Mouse (Mus musculus): ENCODE measurements around the gene Nop9. TPM values are rescaled to one million over a fixed set of nuclear protein-coding genes. Genes with fewer than 3 reads are reported as not detected.

Gene Nop9
- polyA plus RNA-seq, 2 experiments from 2014 or later, result 6.0 to 8.2 TPM

GRCm38 (mm10) chr14:55730116-55730515, 15.4 kb upstream of the Nop9 start:
- no peak for ATAC-seq

- ATAC-seq, result no peak
Measured at GRCm38 (mm10) chr14:55730531-55731032, 14.9 kb upstream of the Nop9 start.

GRCm38 (mm10) chr14:55733889-55734288, 11.6 kb upstream of the Nop9 start:
- ATAC-seq, result no peak

DNA sequence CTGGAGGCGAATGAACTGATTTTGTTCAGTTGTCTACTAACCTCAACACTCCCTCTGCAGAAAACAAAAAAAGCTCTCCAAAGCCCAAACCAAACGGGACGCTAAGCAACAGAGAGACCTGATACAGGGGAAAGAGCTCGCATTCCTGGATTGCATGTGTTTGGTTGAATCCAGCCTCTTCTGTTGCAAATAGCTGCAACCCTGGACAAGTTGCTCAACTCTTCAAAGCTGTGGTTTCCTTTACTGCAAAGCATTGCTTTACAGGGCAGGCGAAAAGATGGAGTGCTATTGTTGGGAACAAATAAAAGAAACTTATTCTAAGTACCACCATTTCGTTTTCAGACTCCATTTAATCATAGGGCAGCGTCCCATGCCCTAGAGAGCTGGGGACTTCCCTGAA, 10.6 kb upstream of the Nop9 start:
- ATAC-seq, result no peak

GRCm38 (mm10) chr14:55735334-55735733, 10.2 kb upstream of the Nop9 start:
- no peak for ATAC-seq

DNA sequence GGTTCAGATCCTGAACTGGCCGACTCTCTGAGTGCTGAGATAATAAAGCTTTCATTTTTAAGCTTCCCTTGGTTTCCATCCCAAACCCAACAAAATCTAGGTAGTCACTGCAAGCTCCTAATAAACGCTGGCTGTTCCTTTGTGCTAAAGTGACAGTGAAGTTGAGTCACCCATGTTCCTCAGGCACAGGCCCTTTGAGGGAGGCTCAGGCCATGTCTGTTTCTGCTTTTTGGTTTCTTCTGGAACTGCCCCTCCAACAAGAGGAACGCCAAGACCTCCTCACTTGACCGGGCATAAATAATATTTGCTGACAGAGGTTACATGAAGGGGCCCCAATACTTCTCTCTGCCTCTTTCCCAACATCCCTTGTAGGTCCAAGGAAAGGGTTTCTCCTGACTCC, 9.7 kb upstream of the Nop9 start:
- no peak for ATAC-seq

- no peak for ATAC-seq
Measured at GRCm38 (mm10) chr14:55737086-55737687, 8.3 kb upstream of the Nop9 start.

GRCm38 (mm10) chr14:55743711-55744110, 1.8 kb upstream of the Nop9 start:
- peak; percentile 65 for ATAC-seq

DNA sequence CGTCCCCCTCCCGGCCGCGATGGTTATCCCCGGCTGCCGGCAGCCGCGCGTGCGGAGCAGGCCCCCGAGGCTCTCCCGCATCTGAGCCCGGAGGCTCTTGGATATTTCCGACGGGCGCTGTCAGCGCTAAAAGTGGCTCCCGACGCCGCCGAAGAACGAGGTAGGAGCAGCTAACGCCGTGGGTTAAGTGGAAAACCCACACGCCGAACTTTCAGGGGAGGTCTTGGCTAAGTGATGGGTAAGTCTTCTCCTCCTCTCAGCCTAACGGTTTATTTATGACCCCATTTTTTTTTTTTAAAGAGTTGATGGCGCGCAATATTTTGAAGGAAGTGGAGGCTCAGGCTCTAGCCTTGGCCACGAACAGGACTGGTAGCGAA, 356 bp downstream of the Nop9 start:
- peak; percentile 33 for ATAC-seq

DNA sequence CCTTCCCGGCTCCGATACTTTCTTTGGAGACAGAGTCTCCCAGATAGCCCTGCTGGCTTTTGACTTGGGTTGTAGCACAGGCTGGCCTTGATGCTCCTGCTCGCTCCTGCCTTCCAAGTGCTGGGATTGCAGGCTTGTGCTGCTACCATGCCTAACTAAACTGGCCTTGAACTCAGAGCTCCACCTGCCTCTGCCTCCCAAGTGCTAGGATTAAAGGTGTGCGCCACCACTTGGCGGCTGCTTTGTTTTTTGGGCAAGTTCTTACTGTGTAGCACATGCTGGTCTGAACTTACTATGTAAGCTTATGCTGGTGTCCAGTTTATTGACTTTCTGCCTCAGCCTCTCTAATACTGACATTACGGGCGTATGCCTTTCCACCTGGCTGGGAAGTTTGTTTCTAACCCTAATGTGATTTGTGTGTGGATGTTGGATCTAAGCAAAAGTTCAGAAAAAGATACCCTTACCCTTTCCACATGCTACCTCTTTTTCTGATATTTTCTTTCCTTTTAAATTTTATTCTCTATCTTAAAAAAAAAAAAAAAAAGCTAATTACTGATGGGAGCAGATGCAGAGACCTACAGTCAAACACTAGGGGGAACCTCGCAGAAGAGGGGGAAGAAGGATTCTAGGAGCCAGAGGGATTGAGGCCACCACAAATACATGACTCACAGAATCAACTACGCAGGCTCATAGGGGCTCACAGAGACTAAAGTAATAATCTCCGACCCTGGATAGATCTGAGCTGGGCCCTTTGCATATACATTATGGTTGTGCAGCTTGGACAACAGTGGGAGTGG, 1.8 kb downstream of the Nop9 start:
- ATAC-seq, result no peak

DNA sequence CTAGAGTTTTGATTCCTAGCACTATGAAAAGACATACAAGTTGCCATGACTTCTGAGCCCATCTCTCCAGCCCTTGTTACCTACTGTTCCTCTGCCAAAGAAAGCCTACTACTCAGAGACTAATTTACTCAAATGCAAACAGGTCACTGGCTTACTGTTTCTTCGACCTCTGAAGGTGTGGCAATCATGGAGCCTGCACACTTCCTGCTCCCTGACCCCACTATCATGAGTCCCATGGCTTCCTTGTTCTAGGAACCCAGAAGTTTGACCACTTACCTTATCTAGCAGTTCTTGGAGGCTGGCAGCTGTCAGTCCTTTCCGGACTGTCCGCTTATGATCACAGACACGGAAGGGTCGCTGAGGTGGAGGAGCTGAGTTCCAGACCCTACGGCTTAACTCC, 12.1 kb downstream of the Nop9 start:
- ATAC-seq, result no peak

DNA sequence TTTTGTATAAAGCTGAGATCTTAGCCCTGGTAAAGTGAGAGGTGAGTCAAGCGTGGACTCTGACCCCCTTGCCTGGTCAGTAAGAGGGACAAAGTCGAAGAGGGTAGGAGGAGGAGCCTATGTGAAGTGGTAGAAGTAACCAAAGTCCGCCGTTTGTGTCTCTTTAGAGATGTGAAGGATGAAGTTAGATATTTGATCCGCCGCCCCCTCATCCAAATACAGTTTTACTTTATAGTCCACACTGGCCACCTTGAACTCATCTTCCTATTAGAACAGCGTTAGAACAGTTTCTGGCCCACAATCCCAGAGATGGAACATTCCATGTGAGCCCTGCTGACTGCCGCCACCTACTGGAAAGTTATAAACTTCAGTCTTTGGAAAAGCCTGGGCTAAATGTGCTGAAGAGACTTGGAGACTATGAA, 12.9 kb downstream of the Nop9 start, which contains the start of gene Cideb:
Cideb (minus strand) TSS at position 96 of the 422 bp plus-strand sequence.
- no peak for ATAC-seq

DNA sequence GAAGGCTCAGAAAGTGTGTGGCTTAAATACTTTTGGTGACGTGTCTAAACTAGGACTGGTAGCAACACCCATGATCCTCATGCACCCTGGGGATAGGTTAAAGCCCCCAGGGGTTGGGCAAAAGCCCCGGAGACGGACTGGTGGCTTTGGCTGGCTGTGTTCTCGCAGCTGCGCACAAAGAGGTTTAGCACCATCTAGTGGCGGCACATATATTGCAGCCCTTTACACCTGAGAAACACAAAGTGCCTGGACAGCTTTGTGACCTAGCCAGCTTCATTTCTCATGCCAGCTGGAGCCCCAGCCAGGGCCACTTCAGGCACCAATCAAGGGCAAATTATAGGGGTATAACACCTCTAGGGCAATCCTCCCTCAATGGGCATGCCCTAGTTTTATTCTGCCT, 14.7 kb downstream of the Nop9 start:
- ATAC-seq, result peak; percentile 53

DNA sequence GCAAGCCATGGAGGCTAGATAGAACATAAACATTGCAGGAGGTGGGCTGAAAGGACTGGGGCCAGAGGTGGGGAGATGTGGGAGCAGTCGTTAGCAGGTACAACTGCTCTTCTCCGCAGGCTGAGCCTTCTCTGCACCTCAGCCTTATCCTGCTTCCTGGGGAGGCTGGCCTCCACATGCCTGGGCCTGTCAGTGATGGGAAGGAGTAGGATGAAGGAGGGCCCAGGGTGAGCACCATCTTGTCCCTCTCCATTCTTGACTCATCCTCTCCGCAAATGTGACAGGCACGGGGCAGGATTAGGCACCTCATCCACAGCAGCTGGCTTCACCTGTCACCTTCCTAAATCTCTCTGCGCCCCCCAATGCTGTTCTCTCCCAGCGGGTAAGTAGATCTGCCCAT, 15.7 kb downstream of the Nop9 start, which contains the start of gene Ltb4r2:
Ltb4r2 (plus strand) TSS at position 266 of the 400 bp plus-strand sequence.
- ATAC-seq, result no peak

GRCm38 (mm10) chr14:55762001-55762821, 16.7 kb downstream of the Nop9 start:
- ATAC-seq, result no peak

GRCm38 (mm10) chr14:55763166-55763565, 17.7 kb downstream of the Nop9 start:
- no peak for ATAC-seq

DNA sequence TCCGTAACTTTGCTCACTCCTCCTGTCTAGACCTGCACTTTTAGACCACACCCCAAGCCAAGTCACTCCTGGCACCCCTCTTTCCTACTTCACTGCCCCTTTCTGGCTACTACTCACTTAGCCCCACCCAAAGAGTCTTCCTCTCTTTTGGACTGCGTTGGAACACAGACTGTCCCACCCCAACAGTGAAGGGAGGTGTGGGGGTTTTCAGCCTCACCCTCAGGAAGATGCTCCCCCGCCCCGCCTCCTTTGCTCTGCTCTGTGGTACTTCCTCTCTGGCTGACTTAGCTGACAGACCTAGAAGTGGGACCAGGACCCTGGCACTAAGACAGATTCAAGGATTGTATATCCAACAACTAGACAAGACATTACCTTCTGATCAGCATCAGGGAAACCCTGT, 20.2 kb downstream of the Nop9 start, which contains the start of gene Ltb4r1:
Ltb4r1 (plus strand) TSS at position 267 of the 400 bp plus-strand sequence.
- ATAC-seq, result no peak

GRCm38 (mm10) chr14:55767519-55768414, 22.3 kb downstream of the Nop9 start:
- ATAC-seq, result peak; percentile 79

DNA sequence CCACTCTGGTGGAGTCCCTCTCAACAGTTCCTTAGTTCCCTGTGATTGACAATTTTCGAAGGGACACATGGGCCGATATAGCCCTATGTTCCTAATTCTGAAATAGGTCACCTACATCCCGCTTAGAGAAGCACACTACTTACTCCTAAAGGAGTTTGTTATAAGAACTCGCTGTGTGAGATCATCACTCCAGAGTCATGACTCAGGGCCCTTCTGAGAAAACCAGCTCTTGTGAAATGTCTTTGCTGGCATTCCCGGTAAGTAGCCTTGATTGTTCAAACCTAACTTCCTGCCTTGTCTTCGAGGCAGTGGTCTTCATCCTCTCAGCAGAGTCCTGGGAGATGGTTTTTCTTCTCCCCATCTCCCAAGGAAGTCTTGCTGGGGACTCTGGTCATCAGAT, 23.1 kb downstream of the Nop9 start:
- no peak for ATAC-seq

- ATAC-seq, result no peak
Measured at GRCm38 (mm10) chr14:55769087-55769703, 23.7 kb downstream of the Nop9 start.

- no peak for ATAC-seq
Measured at GRCm38 (mm10) chr14:55776711-55777110, 31.2 kb downstream of the Nop9 start.

Measured in activated CD4-positive, CD25-positive, alpha-beta regulatory T cell, adult 4 months (primary cell).